Mouse (Mus musculus): ENCODE measurements around the gene Snd1. TPM values are rescaled to one million over a fixed set of nuclear protein-coding genes. Genes with fewer than 3 reads are reported as not detected.
"Not testable (repeated sequence)": the region's sequence is repeated elsewhere in the genome, so short reads cannot be mapped to it uniquely, and the experiment has no call there.

Snd1 gene
- polyA plus RNA-seq, 1 experiment from 2014 or later: 82.0 TPM

DNA sequence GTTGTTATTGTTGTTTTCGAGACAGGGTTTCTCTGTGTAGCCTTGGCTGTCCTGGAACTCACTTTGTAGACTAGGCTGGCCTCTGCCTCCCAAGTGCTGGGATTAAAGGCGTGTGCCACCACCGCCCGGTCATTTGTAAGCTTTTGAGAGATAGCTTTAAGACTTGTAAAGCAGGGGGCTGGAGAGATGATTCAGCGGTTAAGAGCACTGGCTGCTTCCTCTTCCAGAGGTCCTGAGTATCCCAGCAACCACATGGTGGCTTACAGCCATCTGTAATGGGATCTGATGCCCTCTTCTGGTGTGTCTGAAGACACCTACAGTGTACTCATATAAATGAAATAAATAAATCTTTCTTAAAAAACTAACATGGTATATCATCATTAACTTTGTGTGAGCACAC lies 45.8 kb downstream of the Snd1 start:
- H3K36me3 ChIP-seq (replicated peaks); H3K4me2 ChIP-seq; H3K27ac ChIP-seq; H3K4me1 ChIP-seq; H3K27me3 ChIP-seq (replicated peaks); H3K4me3 ChIP-seq; H3K9ac ChIP-seq; ATAC-seq (replicated peaks); H3K9me3 ChIP-seq: not testable (repeated sequence)
- 79% methylated on average over 5 of the region's 5 CpGs for WGBS

DNA sequence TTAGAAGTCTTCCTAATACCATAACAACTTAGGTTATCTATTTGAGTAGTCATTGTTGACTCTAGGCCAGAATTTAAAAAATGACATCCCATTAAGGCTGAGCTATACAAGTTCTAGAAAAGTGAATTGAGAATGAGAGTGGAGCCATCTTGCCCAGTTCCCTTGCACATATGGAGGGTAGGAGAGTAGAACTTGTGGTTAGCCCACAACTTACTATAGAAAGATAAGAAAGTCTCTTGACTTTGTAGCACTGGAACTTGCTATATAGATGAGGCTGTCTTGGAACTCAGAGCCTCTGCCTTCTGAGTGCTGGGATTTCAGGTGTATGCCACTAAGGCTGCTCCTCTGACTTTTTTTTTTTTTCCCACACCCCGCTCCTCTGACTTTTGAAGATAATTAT lies 46.5 kb downstream of the Snd1 start:
- Histone ChIP-seq H3K9me3 (no peaks in the 10 kb centered on the region), H3K27ac (no peak overlapping the region), H3K4me2 (no peak overlapping the region), H3K36me3 (replicated peaks) (no peaks in the 10 kb centered on the region), H3K9ac (no peak overlapping the region), H3K27me3 (replicated peaks) (no peaks in the 10 kb centered on the region), H3K4me1 (0 out of 2 replicates have a peak, but pooled peaks cover 3% of the 10 kb centered on the region), H3K4me3 (no peak overlapping the region)
- ATAC-seq (replicated peaks): no peak
- 95% methylated on average over 1 of the region's 1 CpGs for WGBS

GRCm38 (mm10) chr6:28525589-28525988 lies 50.6 kb downstream of the Snd1 start:
- no peaks in the 10 kb centered on the region for H3K9me3 ChIP-seq
- no peaks in the 10 kb centered on the region for H3K4me1 ChIP-seq
- H3K27ac ChIP-seq: no peak overlapping the region
- no peaks in the 10 kb centered on the region for H3K27me3 ChIP-seq (replicated peaks)
- no peak overlapping the region for H3K9ac ChIP-seq
- ATAC-seq (replicated peaks): no peak
- 61% methylated on average over 2 of the region's 2 CpGs for WGBS
- H3K4me3 ChIP-seq: no peak overlapping the region
- H3K4me2 ChIP-seq: no peak overlapping the region
- H3K36me3 ChIP-seq (replicated peaks): peaks cover 4% of the 10 kb centered on the region; the same call in 1 of the 2 replicates

DNA sequence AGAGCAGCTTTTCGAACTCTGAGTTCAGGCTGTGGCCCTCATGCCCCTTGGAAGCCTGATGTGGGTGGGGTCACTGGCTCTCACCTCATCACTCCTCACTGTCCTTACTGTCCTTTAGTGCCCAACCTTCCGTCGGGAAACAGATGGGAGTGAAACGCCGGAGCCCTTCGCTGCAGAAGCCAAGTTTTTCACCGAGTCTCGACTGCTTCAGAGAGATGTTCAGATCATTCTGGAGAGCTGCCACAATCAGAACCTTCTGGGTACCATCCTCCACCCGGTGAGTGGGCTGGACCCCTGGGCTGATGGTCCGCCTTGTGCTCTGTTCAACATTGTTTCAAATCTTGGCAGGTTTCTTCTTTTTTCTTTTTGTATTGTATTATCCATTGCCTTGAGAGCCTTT lies 52.5 kb downstream of the Snd1 start:
- Histone ChIP-seq H3K4me3 (no peak overlapping the region), H3K4me1 (peaks cover under 1% of the 10 kb centered on the region; the same call in 1 of the 2 replicates), H3K27ac (no peak overlapping the region), H3K9me3 (no peaks in the 10 kb centered on the region), H3K36me3 (replicated peaks) (peaks cover 4% of the 10 kb centered on the region; the same call in 1 of the 2 replicates), H3K9ac (no peak overlapping the region), H3K4me2 (no peak overlapping the region), H3K27me3 (replicated peaks) (no peaks in the 10 kb centered on the region)
- no peak for ATAC-seq (replicated peaks)
- 88% methylated on average over 10 of the region's 10 CpGs for WGBS

DNA sequence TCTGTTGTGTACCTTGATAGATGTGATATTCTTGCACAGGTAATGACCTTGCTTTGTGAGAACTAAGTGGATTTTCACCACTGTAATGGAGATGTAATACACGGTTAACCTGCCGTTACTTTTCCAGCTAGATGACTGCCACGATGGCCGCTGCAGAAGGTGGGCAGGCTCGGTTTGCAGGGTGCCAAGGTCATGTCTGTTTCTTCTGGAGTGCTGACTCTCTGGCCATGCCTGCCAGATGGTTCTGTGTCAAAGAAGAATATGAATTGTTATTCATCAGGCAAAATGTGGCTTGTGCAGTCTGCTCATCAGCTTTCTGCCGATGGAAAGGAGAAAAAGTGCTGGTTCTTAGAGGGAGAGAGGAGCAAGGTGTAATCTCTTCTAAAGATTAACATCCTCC lies 53.3 kb downstream of the Snd1 start:
- Histone ChIP-seq H3K9me3 (no peaks in the 10 kb centered on the region), H3K4me3 (no peak overlapping the region), H3K36me3 (replicated peaks) (peaks cover 4% of the 10 kb centered on the region; the same call in 1 of the 2 replicates), H3K27ac (no peak overlapping the region), H3K4me1 (peaks cover 4% of the 10 kb centered on the region), H3K27me3 (replicated peaks) (no peaks in the 10 kb centered on the region), H3K4me2 (no peak overlapping the region), H3K9ac (no peak overlapping the region)
- ATAC-seq (replicated peaks): no peak
- WGBS: 84% methylated on average over 6 of the region's 6 CpGs

DNA sequence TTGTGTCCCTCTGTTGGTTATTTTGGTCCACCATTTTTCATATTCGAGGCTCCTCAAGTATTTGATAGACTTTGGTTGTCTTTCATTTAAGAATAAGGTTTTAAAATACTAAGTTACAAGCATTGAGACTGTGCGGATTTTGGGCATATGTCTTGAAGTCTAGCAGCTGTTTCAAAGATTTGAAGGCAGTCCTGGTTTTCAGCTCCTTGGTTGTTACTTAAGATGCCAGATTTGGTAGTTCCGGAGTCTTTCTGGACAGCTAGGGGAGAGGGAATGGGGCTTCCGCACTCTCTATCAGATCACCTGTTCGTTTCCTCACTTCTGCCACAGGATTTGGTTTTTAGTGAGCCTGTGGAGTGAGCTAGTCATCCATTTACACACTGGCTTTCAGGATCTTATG lies 61.5 kb downstream of the Snd1 start:
- H3K9me3 ChIP-seq: no peaks in the 10 kb centered on the region
- no peaks in the 10 kb centered on the region for H3K27me3 ChIP-seq (replicated peaks)
- peaks cover 11% of the 10 kb centered on the region for H3K4me1 ChIP-seq
- WGBS: 90% methylated on average over 5 of the region's 5 CpGs
- ATAC-seq (replicated peaks): no peak
- H3K4me2 ChIP-seq: no peak overlapping the region
- no peak overlapping the region for H3K4me3 ChIP-seq
- H3K9ac ChIP-seq: no peak overlapping the region
- H3K36me3 ChIP-seq (replicated peaks): no peaks in the 10 kb centered on the region
- no peak overlapping the region for H3K27ac ChIP-seq

- H3K4me3 ChIP-seq: no peak overlapping the region
- H3K9ac ChIP-seq: no peak overlapping the region
- no peaks in the 10 kb centered on the region for H3K27me3 ChIP-seq (replicated peaks)
- H3K36me3 ChIP-seq (replicated peaks): no peaks in the 10 kb centered on the region
- H3K27ac ChIP-seq: no peak overlapping the region
- peaks cover 11% of the 10 kb centered on the region for H3K4me1 ChIP-seq
- ATAC-seq (replicated peaks): peak; percentile 80; the same call in 1 of the 2 replicates
- H3K4me2 ChIP-seq: no peak overlapping the region
- WGBS: 56% methylated on average over 10 of the region's 10 CpGs
- H3K9me3 ChIP-seq: no peaks in the 10 kb centered on the region
These were observed 63.0 kb downstream of the Snd1 start for GRCm38 (mm10) chr6:28537851-28538527.

GRCm38 (mm10) chr6:28542298-28542701 lies 67.4 kb downstream of the Snd1 start:
- peak overlapping the region; percentile 5; the same call in 1 of the 2 replicates for H3K27ac ChIP-seq
- no peaks in the 10 kb centered on the region; the same call in 1 of the 2 replicates for H3K36me3 ChIP-seq (replicated peaks)
- no peaks in the 10 kb centered on the region for H3K27me3 ChIP-seq (replicated peaks)
- 60% methylated on average over 6 of the region's 6 CpGs for WGBS
- H3K4me1 ChIP-seq: peaks cover 11% of the 10 kb centered on the region
- H3K4me3 ChIP-seq: no peak overlapping the region
- ATAC-seq (replicated peaks): peak; percentile 65
- no peak overlapping the region for H3K9ac ChIP-seq
- H3K9me3 ChIP-seq: no peaks in the 10 kb centered on the region
- no peak overlapping the region for H3K4me2 ChIP-seq

DNA sequence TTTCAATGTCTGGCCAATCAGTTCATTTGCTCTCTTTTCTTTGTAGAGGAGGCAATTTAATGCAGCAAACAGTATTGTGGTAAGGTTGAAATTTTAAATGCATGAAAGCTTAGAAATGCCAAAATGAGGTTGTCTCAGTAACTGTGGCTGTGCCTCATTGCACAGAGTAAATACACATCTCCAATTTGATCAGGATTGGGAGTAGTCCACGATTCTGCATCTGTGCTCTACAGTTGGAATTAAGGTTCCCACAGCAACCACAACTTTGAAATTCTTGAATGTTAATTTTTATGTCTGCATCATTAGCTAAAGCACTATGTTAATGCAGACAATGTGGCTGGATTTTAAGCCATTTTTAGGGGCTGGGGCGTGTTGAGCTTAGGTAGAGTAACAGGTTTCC lies 72.0 kb downstream of the Snd1 start:
- WGBS: 71% methylated on average over 2 of the region's 2 CpGs
- no peaks in the 10 kb centered on the region for H3K9me3 ChIP-seq
- no peak for ATAC-seq (replicated peaks)

GRCm38 (mm10) chr6:28549374-28549773 lies 74.4 kb downstream of the Snd1 start:
- H3K4me3 ChIP-seq: no peak overlapping the region
- 80% methylated on average over 2 of the region's 2 CpGs for WGBS
- ATAC-seq (replicated peaks): no peak

More for the DNA sequence above, 72.0 kb downstream of the Snd1 start:
- H3K27ac ChIP-seq: no peak overlapping the region
- H3K4me1 ChIP-seq: peaks cover 22% of the 10 kb centered on the region
- no peaks in the 10 kb centered on the region for H3K27me3 ChIP-seq (replicated peaks)
- no peak overlapping the region for H3K4me2 ChIP-seq
- no peak overlapping the region for H3K9ac ChIP-seq
- no peaks in the 10 kb centered on the region; the same call in 1 of the 2 replicates for H3K36me3 ChIP-seq (replicated peaks)
- no peak overlapping the region for H3K4me3 ChIP-seq

DNA sequence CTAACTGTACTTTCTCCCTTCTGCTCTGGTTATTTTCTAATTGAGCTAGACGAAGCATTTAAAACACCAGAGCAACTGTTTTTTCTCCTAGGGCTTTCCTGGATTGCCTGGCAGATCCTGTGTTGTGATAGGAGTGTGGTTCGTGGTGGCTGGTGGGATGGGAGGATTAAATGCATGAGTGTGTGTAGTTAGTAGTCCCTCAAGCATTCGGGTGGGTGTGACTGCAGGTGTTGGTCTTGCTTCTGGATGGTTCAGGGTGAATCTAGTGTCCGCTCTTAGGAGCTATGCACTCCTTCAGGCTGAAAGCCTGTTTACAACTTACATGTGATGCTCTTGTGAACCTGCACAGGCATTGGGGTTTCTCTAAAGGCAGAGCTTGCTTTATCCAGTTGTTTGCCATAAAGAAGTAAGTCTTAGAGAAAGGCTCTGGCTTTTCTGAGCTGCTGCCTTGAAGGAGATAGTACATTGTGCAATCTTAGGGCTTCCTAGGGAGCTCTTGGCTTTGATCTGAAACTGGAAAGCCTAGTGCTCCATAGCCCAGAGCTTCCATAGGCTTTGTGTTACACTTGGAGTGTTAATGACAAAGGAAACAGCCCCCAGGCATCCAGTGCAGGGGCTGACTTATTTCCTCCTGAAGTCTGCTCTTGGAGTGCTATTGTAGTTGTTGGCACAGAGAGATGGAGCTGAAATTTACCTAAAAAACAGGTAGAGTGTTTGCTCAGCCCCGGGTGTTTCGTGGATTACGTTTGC lies 75.5 kb downstream of the Snd1 start:
- Histone ChIP-seq H3K36me3 (replicated peaks) (no peaks in the 10 kb centered on the region; the same call in 1 of the 2 replicates), H3K4me2 (no peak overlapping the region), H3K9ac (no peak overlapping the region), H3K27me3 (replicated peaks) (no peaks in the 10 kb centered on the region), H3K4me1 (peaks cover 17% of the 10 kb centered on the region), H3K27ac (no peak overlapping the region), H3K9me3 (no peaks in the 10 kb centered on the region), H3K4me3 (no peak overlapping the region)
- 54% methylated on average over 7 of the region's 7 CpGs for WGBS
- peak; percentile 53; the same call in 1 of the 2 replicates for ATAC-seq (replicated peaks)

More at GRCm38 (mm10) chr6:28549374-28549773, 74.4 kb downstream of the Snd1 start:
- no peaks in the 10 kb centered on the region; the same call in 1 of the 2 replicates for H3K36me3 ChIP-seq (replicated peaks)
- H3K27me3 ChIP-seq (replicated peaks): no peaks in the 10 kb centered on the region
- peaks cover 17% of the 10 kb centered on the region for H3K4me1 ChIP-seq
- H3K27ac ChIP-seq: no peak overlapping the region
- H3K4me2 ChIP-seq: no peak overlapping the region
- H3K9me3 ChIP-seq: no peaks in the 10 kb centered on the region
- H3K9ac ChIP-seq: no peak overlapping the region

DNA sequence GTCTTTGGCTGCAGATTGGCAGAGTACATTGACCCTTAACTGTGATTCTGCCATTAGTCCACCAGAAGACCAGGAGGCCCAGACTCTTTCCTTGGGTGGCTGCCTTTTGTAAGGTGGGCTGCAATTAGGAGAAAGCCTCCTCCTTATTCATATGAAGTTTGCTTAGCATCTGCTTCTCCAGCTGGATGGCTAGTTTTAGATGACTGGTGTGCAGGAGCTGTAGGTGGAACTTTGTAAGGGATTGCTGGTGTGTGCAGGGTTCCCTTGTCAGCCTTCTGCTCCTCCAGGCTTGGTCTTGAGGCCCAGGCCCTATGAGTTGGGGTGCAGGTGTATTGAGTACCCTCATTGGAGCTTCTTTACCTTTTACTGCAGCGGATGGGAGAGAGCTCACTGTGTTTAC lies 79.5 kb downstream of the Snd1 start:
- WGBS: 91% methylated on average over 1 of the region's 1 CpGs
- H3K4me3 ChIP-seq: no peak overlapping the region
- ATAC-seq (replicated peaks): no peak
- H3K9me3 ChIP-seq: no peaks in the 10 kb centered on the region
- H3K36me3 ChIP-seq (replicated peaks): no peaks in the 10 kb centered on the region
- no peak overlapping the region for H3K4me2 ChIP-seq
- no peak overlapping the region for H3K9ac ChIP-seq
- H3K27me3 ChIP-seq (replicated peaks): no peaks in the 10 kb centered on the region
- no peak overlapping the region for H3K27ac ChIP-seq
- H3K4me1 ChIP-seq: peaks cover 17% of the 10 kb centered on the region
